Mouse (Mus musculus) gastrocnemius, postnatal 36 days (tissue): ENCODE results near the gene Arhgef40. TPM values are rescaled to one million over a fixed set of nuclear protein-coding genes. Genes with fewer than 3 reads are reported as not detected.
A peak's percentile ranks its signal among the peaks of the same experiment; 100 is the strongest.

Experiments used
- DNase-seq, 2 experiments: peaks; one replicate each; pipeline ENCODE4 v3.0.0; 2022
- intact Hi-C: fragments of 180-260 bp; cut with DNase I; formaldehyde crosslinking; loops from one replicate; pipeline ENCODE4 v1.15.1; 2025
- total RNA-seq, 2 experiments: library from RNA; stranded (reverse); gene quantifications; 2 replicates each; pipeline ENCODE4 v1.2.3; 2021

Arhgef40 gene
- total RNA-seq, 2 experiments from 2014 or later, result 13.9 to 18.5 TPM

- intact Hi-C loops, result loop anchor here (5.0 kb wide), 1 partner anchor 60 kb away; no protein-coding TSS in a partner anchor
- DNase-seq, result no peak
Observed at GRCm38 (mm10) chr14:51996866-51997265, 12.3 kb downstream of the Arhgef40 start.

- no peak for DNase-seq
- intact Hi-C loops, result loop anchor here (5.0 kb wide), 1 partner anchor 60 kb away; no protein-coding TSS in a partner anchor
Observed at GRCm38 (mm10) chr14:51997483-51997882, 13.0 kb downstream of the Arhgef40 start.

- no peak for DNase-seq
- intact Hi-C loops, result no loop called here
Observed at GRCm38 (mm10) chr14:52003981-52004495, 19.5 kb downstream of the Arhgef40 start.

GRCm38 (mm10) chr14:52005141-52005540 lies 20.6 kb downstream of the Arhgef40 start:
- intact Hi-C loops, result no loop called here
- DNase-seq, result no peak

GRCm38 (mm10) chr14:52005616-52006015 lies 21.1 kb downstream of the Arhgef40 start:
- intact Hi-C loops, result no loop called here
- no peak for DNase-seq

GRCm38 (mm10) chr14:52006241-52006640 lies 21.7 kb downstream of the Arhgef40 start:
- no peak for DNase-seq
- intact Hi-C loops, result no loop called here

GRCm38 (mm10) chr14:52006771-52007170 lies 22.3 kb downstream of the Arhgef40 start:
- no peak for DNase-seq
- intact Hi-C loops, result no loop called here

- intact Hi-C loops, result loop anchor here (2.0 kb wide), 1 partner anchor 108 kb away; no protein-coding TSS in a partner anchor
- peak; percentile 77 to 89 for DNase-seq
Observed at GRCm38 (mm10) chr14:52008321-52009203, 24.0 kb downstream of the Arhgef40 start.

- intact Hi-C loops, result loop anchor here (2.0 kb wide), 1 partner anchor 109 kb away; no protein-coding TSS in a partner anchor
Observed at GRCm38 (mm10) chr14:52009361-52009760, 24.8 kb downstream of the Arhgef40 start.

GRCm38 (mm10) chr14:52009841-52010240 lies 25.3 kb downstream of the Arhgef40 start:
- intact Hi-C loops, result loop anchor here (2.0 kb wide), 1 partner anchor 109 kb away; no protein-coding TSS in a partner anchor
- DNase-seq, result no peak

More at GRCm38 (mm10) chr14:52009361-52009760, 24.8 kb downstream of the Arhgef40 start:
- no peak for DNase-seq

GRCm38 (mm10) chr14:52010446-52011111 lies 26.1 kb downstream of the Arhgef40 start:
- no peak for DNase-seq
- intact Hi-C loops, result no loop called here

- intact Hi-C loops, result no loop called here
Observed at GRCm38 (mm10) chr14:52011683-52012082, 27.2 kb downstream of the Arhgef40 start.

GRCm38 (mm10) chr14:52012085-52012484 lies 27.6 kb downstream of the Arhgef40 start:
- intact Hi-C loops, result no loop called here

More at GRCm38 (mm10) chr14:52011683-52012082, 27.2 kb downstream of the Arhgef40 start:
- DNase-seq, result no peak

GRCm38 (mm10) chr14:52012553-52012952 lies 28.0 kb downstream of the Arhgef40 start:
- intact Hi-C loops, result no loop called here
- no peak for DNase-seq

More at GRCm38 (mm10) chr14:52012085-52012484, 27.6 kb downstream of the Arhgef40 start:
- DNase-seq, result no peak

GRCm38 (mm10) chr14:52013021-52013610 lies 28.6 kb downstream of the Arhgef40 start:
- DNase-seq, result no peak
- intact Hi-C loops, result no loop called here

GRCm38 (mm10) chr14:52013771-52014219 lies 29.3 kb downstream of the Arhgef40 start:
- intact Hi-C loops, result no loop called here
- no peak for DNase-seq

GRCm38 (mm10) chr14:52014271-52014760 lies 29.8 kb downstream of the Arhgef40 start:
- intact Hi-C loops, result no loop called here
- no peak for DNase-seq

- intact Hi-C loops, result no loop called here
- DNase-seq, result no peak
Observed at GRCm38 (mm10) chr14:52014761-52015311, 30.3 kb downstream of the Arhgef40 start.

- DNase-seq, result no peak
Observed at GRCm38 (mm10) chr14:52015445-52016100, 31.1 kb downstream of the Arhgef40 start, which contains the start of gene Tmem253. TSS of gene Tmem253 (plus strand) at chr14:52015658.

More at GRCm38 (mm10) chr14:52015445-52016100, 31.1 kb downstream of the Arhgef40 start, which contains the start of gene Tmem253:
- intact Hi-C loops, result no loop called here
